Mouse (Mus musculus) MEL-GATA-1-ER (cell line): Measurements from ENCODE around the gene Gria2.
A peak's percentile ranks its signal among the peaks of the same experiment; 100 is the strongest.

Experiments
- DNase-seq: peaks from one replicate; pipeline ENCODE4 v3.0.0-alpha.2; 2012; ENCODE audit warnings: low read depth; ENCODE audit errors: extremely low read depth

Gria2 gene

GRCm38 (mm10) chr3:80775971-80776370, 26.7 kb downstream of the Gria2 start:
- DNase-seq = no peak

- no peak for DNase-seq
Observed at GRCm38 (mm10) chr3:80774005-80774764, 28.4 kb downstream of the Gria2 start.

GRCm38 (mm10) chr3:80773232-80773631, 29.4 kb downstream of the Gria2 start:
- peak; percentile 4 for DNase-seq

- DNase-seq = no peak
Observed at GRCm38 (mm10) chr3:80769506-80770235, 33.0 kb downstream of the Gria2 start.

- no peak for DNase-seq
Observed at GRCm38 (mm10) chr3:80758955-80759354, 43.7 kb downstream of the Gria2 start.

- DNase-seq = no peak
Observed at GRCm38 (mm10) chr3:80758363-80758762, 44.3 kb downstream of the Gria2 start.

- DNase-seq = no peak
Observed at GRCm38 (mm10) chr3:80750786-80751185, 51.8 kb downstream of the Gria2 start.

- no peak for DNase-seq
Observed at GRCm38 (mm10) chr3:80725205-80725604, 77.4 kb downstream of the Gria2 start.

GRCm38 (mm10) chr3:80713123-80713522, 89.5 kb downstream of the Gria2 start:
- no peak for DNase-seq

- no peak for DNase-seq
Observed at GRCm38 (mm10) chr3:80708992-80709391, 93.6 kb downstream of the Gria2 start.

- no peak for DNase-seq
Observed at GRCm38 (mm10) chr3:80702173-80702572, 100.5 kb downstream of the Gria2 start.

- DNase-seq = no peak
Observed at GRCm38 (mm10) chr3:80697523-80697922, 105.1 kb downstream of the Gria2 start.

GRCm38 (mm10) chr3:80694965-80695364, 107.7 kb downstream of the Gria2 start:
- no peak for DNase-seq

GRCm38 (mm10) chr3:80665105-80665504, 137.5 kb downstream of the Gria2 start:
- DNase-seq = no peak

- DNase-seq = no peak
Observed at GRCm38 (mm10) chr3:80663293-80663692, 139.3 kb downstream of the Gria2 start.

- no peak for DNase-seq
Observed at GRCm38 (mm10) chr3:80661838-80662237, 140.8 kb downstream of the Gria2 start.

- no peak for DNase-seq
Observed at GRCm38 (mm10) chr3:80652213-80652612, 150.4 kb downstream of the Gria2 start.
